Mouse (Mus musculus): ENCODE data around the gene Dmkn. TPM values are rescaled to one million over a fixed set of nuclear protein-coding genes. Genes with fewer than 3 reads are reported as not detected.

The Dmkn gene
- polyA plus RNA-seq, 1 experiment from 2014 or later: 4.6 TPM

- ATAC-seq: peak; percentile 82
- Histone ChIP-seq H3K4me2 (replicated peaks) (peak overlapping the region; percentile 28; the same call in 1 of the 2 replicates), H3K36me3 (no peaks in the 10 kb centered on the region), H3K9ac (no peak overlapping the region), H3K4me3 (replicated peaks) (no peak overlapping the region), H3K9me3 (no peaks in the 10 kb centered on the region), H3K4me1 (replicated peaks) (0 out of 2 replicates have a peak, but pooled peaks cover 4% of the 10 kb centered on the region), H3K27me3 (replicated peaks) (no peaks in the 10 kb centered on the region; the same call in 1 of the 2 replicates), H3K27ac (no peak overlapping the region)
- WGBS: 32% methylated on average over 9 of the region's 9 CpGs
Measured at GRCm38 (mm10) chr7:30769236-30769635, 5.7 kb downstream of the Dmkn start.

- Histone ChIP-seq H3K9me3 (no peaks in the 10 kb centered on the region), H3K27ac (no peak overlapping the region), H3K4me3 (replicated peaks) (no peak overlapping the region), H3K9ac (no peak overlapping the region), H3K4me1 (replicated peaks) (no peaks in the 10 kb centered on the region), H3K36me3 (no peaks in the 10 kb centered on the region), H3K4me2 (replicated peaks) (no peak overlapping the region), H3K27me3 (replicated peaks) (no peaks in the 10 kb centered on the region)
- ATAC-seq: peak; percentile 47
- 73% methylated on average over 9 of the region's 9 CpGs for WGBS
Measured at GRCm38 (mm10) chr7:30776104-30776503, 12.5 kb downstream of the Dmkn start.

GRCm38 (mm10) chr7:30777081-30777579 lies 13.6 kb downstream of the Dmkn start:
- Histone ChIP-seq H3K27me3 (replicated peaks) (no peaks in the 10 kb centered on the region), H3K9ac (no peak overlapping the region), H3K4me1 (replicated peaks) (no peaks in the 10 kb centered on the region), H3K4me3 (replicated peaks) (no peak overlapping the region), H3K9me3 (no peaks in the 10 kb centered on the region), H3K27ac (no peak overlapping the region), H3K4me2 (replicated peaks) (no peak overlapping the region), H3K36me3 (no peaks in the 10 kb centered on the region)
- ATAC-seq: no peak
- 62% methylated on average over 7 of the region's 7 CpGs for WGBS

GRCm38 (mm10) chr7:30777911-30778310 lies 14.4 kb downstream of the Dmkn start:
- 80% methylated on average over 1 of the region's 1 CpGs for WGBS
- H3K4me2 ChIP-seq (replicated peaks): no peak overlapping the region
- no peak overlapping the region for H3K4me3 ChIP-seq (replicated peaks)
- no peaks in the 10 kb centered on the region for H3K9me3 ChIP-seq
- no peak overlapping the region for H3K27ac ChIP-seq
- no peak overlapping the region for H3K9ac ChIP-seq
- H3K4me1 ChIP-seq (replicated peaks): no peaks in the 10 kb centered on the region
- H3K27me3 ChIP-seq (replicated peaks): no peaks in the 10 kb centered on the region
- H3K36me3 ChIP-seq: no peaks in the 10 kb centered on the region
- no peak for ATAC-seq

- Histone ChIP-seq H3K4me2 (replicated peaks) (no peak overlapping the region), H3K4me1 (replicated peaks) (no peaks in the 10 kb centered on the region), H3K27me3 (replicated peaks) (no peaks in the 10 kb centered on the region), H3K4me3 (replicated peaks) (no peak overlapping the region), H3K36me3 (no peaks in the 10 kb centered on the region), H3K9me3 (no peaks in the 10 kb centered on the region), H3K27ac (no peak overlapping the region), H3K9ac (no peak overlapping the region)
- ATAC-seq: no peak
- WGBS: 67% methylated on average over 4 of the region's 4 CpGs
Measured at GRCm38 (mm10) chr7:30781792-30782191, 18.2 kb downstream of the Dmkn start.

GRCm38 (mm10) chr7:30782658-30783057 lies 19.1 kb downstream of the Dmkn start:
- no peak for ATAC-seq
- H3K4me1 ChIP-seq (replicated peaks): no peaks in the 10 kb centered on the region
- H3K27ac ChIP-seq: no peak overlapping the region
- no peak overlapping the region for H3K4me2 ChIP-seq (replicated peaks)
- no peaks in the 10 kb centered on the region for H3K9me3 ChIP-seq
- no peak overlapping the region for H3K9ac ChIP-seq
- H3K27me3 ChIP-seq (replicated peaks): no peaks in the 10 kb centered on the region
- no peak overlapping the region for H3K4me3 ChIP-seq (replicated peaks)
- WGBS: 74% methylated on average over 3 of the region's 3 CpGs
- no peaks in the 10 kb centered on the region for H3K36me3 ChIP-seq

GRCm38 (mm10) chr7:30785154-30785553 lies 21.6 kb downstream of the Dmkn start:
- H3K27me3 ChIP-seq (replicated peaks): no peaks in the 10 kb centered on the region
- H3K4me3 ChIP-seq (replicated peaks): no peak overlapping the region
- no peaks in the 10 kb centered on the region for H3K36me3 ChIP-seq
- 66% methylated on average over 1 of the region's 1 CpGs for WGBS
- H3K4me1 ChIP-seq (replicated peaks): no peaks in the 10 kb centered on the region
- no peaks in the 10 kb centered on the region for H3K9me3 ChIP-seq
- no peak overlapping the region for H3K4me2 ChIP-seq (replicated peaks)
- peak; percentile 21; the same call in 1 of the 2 replicates for ATAC-seq
- no peak overlapping the region for H3K27ac ChIP-seq
- no peak overlapping the region for H3K9ac ChIP-seq

GRCm38 (mm10) chr7:30785721-30786546 lies 22.4 kb downstream of the Dmkn start:
- no peak overlapping the region for H3K27ac ChIP-seq
- 68% methylated on average over 13 of the region's 13 CpGs for WGBS
- no peaks in the 10 kb centered on the region for H3K36me3 ChIP-seq
- no peak overlapping the region for H3K4me3 ChIP-seq (replicated peaks)
- no peak overlapping the region for H3K9ac ChIP-seq
- no peak overlapping the region for H3K4me2 ChIP-seq (replicated peaks)
- no peaks in the 10 kb centered on the region for H3K4me1 ChIP-seq (replicated peaks)
- ATAC-seq: no peak
- H3K27me3 ChIP-seq (replicated peaks): no peaks in the 10 kb centered on the region
- no peaks in the 10 kb centered on the region for H3K9me3 ChIP-seq

- H3K27me3 ChIP-seq (replicated peaks): no peaks in the 10 kb centered on the region
- H3K4me1 ChIP-seq (replicated peaks): no peaks in the 10 kb centered on the region
- no peak within 1 kb of the TSS for H3K4me3 ChIP-seq (replicated peaks)
- 49% methylated on average over 15 of the region's 15 CpGs for whole genome bisulfite sequencing
- no peak within 1 kb of the TSS for H3K9ac ChIP-seq
- no peaks in the 10 kb centered on the region for H3K36me3 ChIP-seq
- no peak within 1 kb of the TSS for H3K4me2 ChIP-seq (replicated peaks)
- ATAC-seq: no peak
- H3K9me3 ChIP-seq: no peaks in the 10 kb centered on the region
- no peak within 1 kb of the TSS for H3K27ac ChIP-seq
Measured at GRCm38 (mm10) chr7:30787377-30788022, 23.9 kb downstream of the Dmkn start, which contains the start of gene Krtdap. Krtdap (plus strand) TSS chr7:30787896.

GRCm38 (mm10) chr7:30790141-30790540 lies 26.6 kb downstream of the Dmkn start:
- H3K27me3 ChIP-seq (replicated peaks): no peaks in the 10 kb centered on the region
- no peaks in the 10 kb centered on the region for H3K9me3 ChIP-seq
- H3K27ac ChIP-seq: no peak overlapping the region
- H3K4me3 ChIP-seq (replicated peaks): no peak overlapping the region
- no peak for ATAC-seq
- no peaks in the 10 kb centered on the region for H3K4me1 ChIP-seq (replicated peaks)
- WGBS: 73% methylated on average over 10 of the region's 10 CpGs
- H3K9ac ChIP-seq: no peak overlapping the region
- no peak overlapping the region for H3K4me2 ChIP-seq (replicated peaks)
- no peaks in the 10 kb centered on the region for H3K36me3 ChIP-seq

GRCm38 (mm10) chr7:30791921-30792320 lies 28.4 kb downstream of the Dmkn start:
- Histone ChIP-seq H3K27me3 (replicated peaks) (no peaks in the 10 kb centered on the region), H3K4me2 (replicated peaks) (no peak overlapping the region), H3K9ac (no peak overlapping the region), H3K27ac (no peak overlapping the region), H3K36me3 (no peaks in the 10 kb centered on the region), H3K4me1 (replicated peaks) (no peaks in the 10 kb centered on the region), H3K4me3 (replicated peaks) (no peak overlapping the region), H3K9me3 (no peaks in the 10 kb centered on the region)
- WGBS: 20% methylated on average over 9 of the region's 9 CpGs
- ATAC-seq: peak; percentile 70; the same call in 1 of the 2 replicates

GRCm38 (mm10) chr7:30794921-30795320 lies 31.4 kb downstream of the Dmkn start:
- no peaks in the 10 kb centered on the region for H3K4me1 ChIP-seq (replicated peaks)
- no peak for ATAC-seq
- H3K9ac ChIP-seq: no peak overlapping the region
- no peaks in the 10 kb centered on the region for H3K27me3 ChIP-seq (replicated peaks)
- H3K4me2 ChIP-seq (replicated peaks): no peak overlapping the region
- H3K9me3 ChIP-seq: no peaks in the 10 kb centered on the region
- no peaks in the 10 kb centered on the region for H3K36me3 ChIP-seq
- no peak overlapping the region for H3K4me3 ChIP-seq (replicated peaks)
- H3K27ac ChIP-seq: no peak overlapping the region
